Mouse (Mus musculus) liver, postnatal 0 days (tissue): ENCODE measurements at regions not wholly inside any gene's neighbourhood (a gene's known extent, or its start where the extent isn't known, plus 50 kb on each side); places are given as distances from the start of the nearest gene placed in this dataset.

Source experiments
- CTCF ChIP-seq: sonication (generic); IDR thresholded peaks from 2 replicates; pipeline ENCODE4 v1.5.1; 2016; ENCODE audit warnings: antibody characterized with exemption, low read depth
- EP300 ChIP-seq: IDR thresholded peaks from 2 replicates; pipeline ENCODE4 v1.6.1; 2016; ENCODE audit warnings: antibody characterized with exemption, low read depth, mild to moderate bottlenecking

GRCm38 (mm10) chr4:105656071-105656655 lies 133.5 kb upstream of the Gm12728 start:
- TF ChIP-seq CTCF (no peak), EP300 (no peak)
